Mouse (Mus musculus) CD8-positive naive resting alpha-beta T cell, adult 57 days (primary cell): ENCODE measurements around the gene Gpr161. TPM values are rescaled to one million over a fixed set of nuclear protein-coding genes. Genes with fewer than 3 reads are reported as not detected.

Source experiments
- total RNA-seq: library from RNA; stranded (reverse); gene quantifications from one replicate; pipeline ENCODE4 v1.2.4, GENCODE M21; 2023

Gpr161 gene
- total RNA-seq = not detected

GRCm38 (mm10) chr1:165295489-165295888 lies at the start of gene Gpr161:
Gene Gpr161 (plus strand): TSS chr1:165295789.

Other genes starting within 250 kb of the Gpr161 start
- gene Tbx19, start 135.0 kb upstream of the Gpr161 start, total RNA-seq = 0.34 TPM
- 30.6 TPM for gene Sft2d2, start 101.4 kb upstream of the Gpr161 start, total RNA-seq
- gene Tiprl, start 58.8 kb upstream of the Gpr161 start, total RNA-seq = 94.0 TPM
- 39.2 TPM for gene Dcaf6, start 164.7 kb downstream of the Gpr161 start, total RNA-seq
- gene Mpc2, start 164.8 kb downstream of the Gpr161 start, total RNA-seq = 32.0 TPM
- gene Adcy10, start 189.4 kb downstream of the Gpr161 start, total RNA-seq = 1.7 TPM